Mouse (Mus musculus): ENCODE data around the gene Gucy2g.

Gucy2g gene

GRCm38 (mm10) chr19:55247563-55247962, 6.5 kb upstream of the Gucy2g start:
- no peak for DNase-seq (ENCODE audit: low spot score)

- DNase-seq (ENCODE audit: low spot score) = no peak
Observed at GRCm38 (mm10) chr19:55244791-55245231, 3.8 kb upstream of the Gucy2g start.

GRCm38 (mm10) chr19:55239766-55240426, 1.1 kb downstream of the Gucy2g start:
- DNase-seq (ENCODE audit: low spot score) = no peak

GRCm38 (mm10) chr19:55236564-55236963, 4.5 kb downstream of the Gucy2g start:
- DNase-seq (ENCODE audit: low spot score) = no peak

- DNase-seq (ENCODE audit: low spot score) = no peak
Observed at GRCm38 (mm10) chr19:55236026-55236425, 5.0 kb downstream of the Gucy2g start.

GRCm38 (mm10) chr19:55232136-55232535, 8.9 kb downstream of the Gucy2g start:
- DNase-seq (ENCODE audit: low spot score) = no peak

GRCm38 (mm10) chr19:55231081-55231480, 10.0 kb downstream of the Gucy2g start:
- no peak for DNase-seq (ENCODE audit: low spot score)

- no peak for DNase-seq (ENCODE audit: low spot score)
Observed at GRCm38 (mm10) chr19:55227135-55227534, 13.9 kb downstream of the Gucy2g start.

GRCm38 (mm10) chr19:55226621-55227020, 14.4 kb downstream of the Gucy2g start:
- DNase-seq (ENCODE audit: low spot score) = no peak

GRCm38 (mm10) chr19:55222268-55222667, 18.8 kb downstream of the Gucy2g start:
- DNase-seq (ENCODE audit: low spot score) = no peak

GRCm38 (mm10) chr19:55221208-55221607, 19.8 kb downstream of the Gucy2g start:
- no peak for DNase-seq (ENCODE audit: low spot score)

GRCm38 (mm10) chr19:55219359-55219758, 21.7 kb downstream of the Gucy2g start:
- no peak for DNase-seq (ENCODE audit: low spot score)

GRCm38 (mm10) chr19:55218741-55219221, 22.3 kb downstream of the Gucy2g start:
- DNase-seq (ENCODE audit: low spot score) = no peak

- peak; percentile 82 for DNase-seq (ENCODE audit: low spot score)
Observed at GRCm38 (mm10) chr19:55218192-55218739, 22.8 kb downstream of the Gucy2g start.

- DNase-seq (ENCODE audit: low spot score) = no peak
Observed at GRCm38 (mm10) chr19:55217365-55217764, 23.7 kb downstream of the Gucy2g start.

- no peak for DNase-seq (ENCODE audit: low spot score)
Observed at GRCm38 (mm10) chr19:55216876-55217275, 24.2 kb downstream of the Gucy2g start.

- DNase-seq (ENCODE audit: low spot score) = peak; percentile 38
Observed at GRCm38 (mm10) chr19:55213617-55214340, 27.3 kb downstream of the Gucy2g start.

GRCm38 (mm10) chr19:55211698-55212097, 29.3 kb downstream of the Gucy2g start:
- no peak for DNase-seq (ENCODE audit: low spot score)

- DNase-seq (ENCODE audit: low spot score) = no peak
Observed at GRCm38 (mm10) chr19:55209084-55209483, 32.0 kb downstream of the Gucy2g start.

- DNase-seq (ENCODE audit: low spot score) = no peak
Observed at GRCm38 (mm10) chr19:55208654-55209053, 32.4 kb downstream of the Gucy2g start.

- DNase-seq (ENCODE audit: low spot score) = no peak
Observed at GRCm38 (mm10) chr19:55207746-55208538, 33.1 kb downstream of the Gucy2g start.

- DNase-seq (ENCODE audit: low spot score) = no peak
Observed at GRCm38 (mm10) chr19:55207205-55207604, 33.8 kb downstream of the Gucy2g start.
